Mouse (Mus musculus): ENCODE measurements at regions not wholly inside any gene's neighbourhood (a gene's known extent, or its start where the extent isn't known, plus 50 kb on each side); places are given as distances from the start of the nearest gene placed in this dataset.

GRCm38 (mm10) chr14:45850588-45850987 lies 192.6 kb upstream of the Ddhd1 start:
- DNase-seq (ENCODE audit: low read depth in 3 of 3, low spot score in 3 of 3) (no peak), ATAC-seq (ENCODE audit: insufficient read depth) (no peak)
- 53% methylated on average over 8 of the region's 8 CpGs for WGBS (ENCODE audit: insufficient replicate concordance)
- H3K36me3 ChIP-seq (replicated peaks; ENCODE audit: control insufficient read depth, insufficient read depth, low read depth) = no peaks in the 10 kb centered on the region
- H3K4me3 ChIP-seq (ENCODE audit: insufficient read depth in 1 of 2, low read depth in 2 of 2, low read length in 2 of 2) = no peak overlapping the region
- no peak overlapping the region for H3K27ac ChIP-seq
- no peak overlapping the region for H3K9ac ChIP-seq (replicated peaks)
- no peaks in the 10 kb centered on the region for H3K4me1 ChIP-seq (replicated peaks; ENCODE audit: control insufficient read depth in 2 of 2, insufficient read depth in 2 of 2, low read length in 1 of 2)
- TF ChIP-seq CTCF (IDR thresholded peaks at IDR 0.05; ENCODE audit: low read depth) = no peak
- TF ChIP-seq EP300 (IDR thresholded peaks at IDR 0.05; ENCODE audit: low read depth) = no peak
- H3K9me3 ChIP-seq (ENCODE audit: control insufficient read depth, low read length) = no peaks in the 10 kb centered on the region
- no peaks in the 10 kb centered on the region for H3K27me3 ChIP-seq (ENCODE audit: control insufficient read depth, insufficient read depth, low read length)
- no peak overlapping the region for H3K4me2 ChIP-seq (ENCODE audit: low read depth)

GRCm38 (mm10) chr14:45878428-45878827 lies 220.5 kb upstream of the Ddhd1 start:
- ATAC-seq (ENCODE audit: insufficient read depth) (no peak), DNase-seq (ENCODE audit: low read depth in 3 of 3, low spot score in 3 of 3) (no peak)
- Histone ChIP-seq H3K36me3 (replicated peaks; ENCODE audit: control insufficient read depth, insufficient read depth, low read depth) (no peaks in the 10 kb centered on the region), H3K4me1 (replicated peaks; ENCODE audit: control insufficient read depth in 2 of 2, insufficient read depth in 2 of 2, low read length in 1 of 2) (no peaks in the 10 kb centered on the region), H3K4me3 (ENCODE audit: insufficient read depth in 1 of 2, low read depth in 2 of 2, low read length in 2 of 2) (no peak overlapping the region), H3K9me3 (ENCODE audit: control insufficient read depth, low read length) (no peaks in the 10 kb centered on the region), H3K27ac (no peak overlapping the region), H3K9ac (replicated peaks) (no peak overlapping the region), H3K4me2 (ENCODE audit: low read depth) (no peak overlapping the region), H3K27me3 (ENCODE audit: control insufficient read depth, insufficient read depth, low read length) (no peaks in the 10 kb centered on the region)
- WGBS (ENCODE audit: insufficient replicate concordance) = 14% methylated on average over 9 of the region's 9 CpGs
- TF ChIP-seq CTCF (IDR thresholded peaks at IDR 0.05; ENCODE audit: low read depth) (peak; percentile 74), EP300 (IDR thresholded peaks at IDR 0.05; ENCODE audit: low read depth) (no peak)

DNA sequence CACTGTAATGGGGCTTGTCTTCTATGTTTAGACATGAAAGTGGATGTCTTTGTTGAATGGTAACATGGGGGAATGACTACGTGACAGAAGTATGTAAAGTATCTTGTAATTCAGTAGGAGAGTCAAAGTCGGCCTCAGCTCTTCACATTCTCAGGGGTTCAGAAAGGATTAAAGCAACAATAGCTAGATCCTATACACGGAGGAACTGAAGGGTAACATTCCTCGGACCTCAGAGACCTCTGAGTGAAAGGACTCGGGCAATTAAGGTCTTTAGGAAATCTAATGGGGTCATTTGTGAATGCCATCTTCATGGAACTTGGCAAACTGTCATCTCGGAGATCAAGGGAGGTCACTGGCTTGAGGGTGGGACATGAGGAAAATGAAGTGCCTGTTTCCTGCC lies 262.8 kb upstream of the Ddhd1 start:
- H3K4me1 ChIP-seq (replicated peaks; ENCODE audit: control insufficient read depth in 2 of 2, insufficient read depth in 2 of 2, low read length in 1 of 2) = no peaks in the 10 kb centered on the region
- no peak overlapping the region for H3K4me2 ChIP-seq (ENCODE audit: low read depth)
- no peaks in the 10 kb centered on the region for H3K27me3 ChIP-seq (ENCODE audit: control insufficient read depth, insufficient read depth, low read length)
- H3K27ac ChIP-seq = no peak overlapping the region
- no peak overlapping the region for H3K4me3 ChIP-seq (ENCODE audit: insufficient read depth in 1 of 2, low read depth in 2 of 2, low read length in 2 of 2)
- ATAC-seq (ENCODE audit: insufficient read depth) (no peak), DNase-seq (ENCODE audit: low read depth in 3 of 3, low spot score in 3 of 3) (no peak)
- WGBS (ENCODE audit: insufficient replicate concordance) = 38% methylated on average over 6 of the region's 6 CpGs
- no peak overlapping the region for H3K9ac ChIP-seq (replicated peaks)
- no peaks in the 10 kb centered on the region for H3K36me3 ChIP-seq (replicated peaks; ENCODE audit: control insufficient read depth, insufficient read depth, low read depth)
- no peak for TF ChIP-seq EP300 (IDR thresholded peaks at IDR 0.05; ENCODE audit: low read depth)
- no peaks in the 10 kb centered on the region for H3K9me3 ChIP-seq (ENCODE audit: control insufficient read depth, low read length)

- Histone ChIP-seq H3K4me2 (ENCODE audit: low read depth) (no peak overlapping the region), H3K9me3 (ENCODE audit: control insufficient read depth, low read length) (no peaks in the 10 kb centered on the region), H3K27me3 (ENCODE audit: control insufficient read depth, insufficient read depth, low read length) (no peaks in the 10 kb centered on the region), H3K27ac (no peak overlapping the region), H3K36me3 (replicated peaks; ENCODE audit: control insufficient read depth, insufficient read depth, low read depth) (no peaks in the 10 kb centered on the region), H3K9ac (replicated peaks) (no peak overlapping the region), H3K4me1 (replicated peaks; ENCODE audit: control insufficient read depth in 2 of 2, insufficient read depth in 2 of 2, low read length in 1 of 2) (no peaks in the 10 kb centered on the region), H3K4me3 (ENCODE audit: insufficient read depth in 1 of 2, low read depth in 2 of 2, low read length in 2 of 2) (no peak overlapping the region)
- DNase-seq (ENCODE audit: low read depth in 3 of 3, low spot score in 3 of 3) (no peak), ATAC-seq (ENCODE audit: insufficient read depth) (no peak)
- TF ChIP-seq CTCF (IDR thresholded peaks at IDR 0.05; ENCODE audit: low read depth) (no peak), EP300 (IDR thresholded peaks at IDR 0.05; ENCODE audit: low read depth) (no peak)
- 59% methylated on average over 2 of the region's 2 CpGs for WGBS (ENCODE audit: insufficient replicate concordance)
Observed at GRCm38 (mm10) chr14:45943581-45943980, 285.6 kb upstream of the Ddhd1 start.

GRCm38 (mm10) chr14:45944101-45944500 lies 286.2 kb upstream of the Ddhd1 start:
- 75% methylated on average over 5 of the region's 5 CpGs for WGBS (ENCODE audit: insufficient replicate concordance)
- Histone ChIP-seq H3K4me1 (replicated peaks; ENCODE audit: control insufficient read depth in 2 of 2, insufficient read depth in 2 of 2, low read length in 1 of 2) (no peaks in the 10 kb centered on the region), H3K9me3 (ENCODE audit: control insufficient read depth, low read length) (no peaks in the 10 kb centered on the region), H3K27me3 (ENCODE audit: control insufficient read depth, insufficient read depth, low read length) (no peaks in the 10 kb centered on the region), H3K36me3 (replicated peaks; ENCODE audit: control insufficient read depth, insufficient read depth, low read depth) (no peaks in the 10 kb centered on the region), H3K27ac (no peak overlapping the region), H3K9ac (replicated peaks) (no peak overlapping the region), H3K4me3 (ENCODE audit: insufficient read depth in 1 of 2, low read depth in 2 of 2, low read length in 2 of 2) (no peak overlapping the region), H3K4me2 (ENCODE audit: low read depth) (no peak overlapping the region)
- DNase-seq (ENCODE audit: low read depth in 3 of 3, low spot score in 3 of 3) (no peak), ATAC-seq (ENCODE audit: insufficient read depth) (no peak)
- TF ChIP-seq EP300 (IDR thresholded peaks at IDR 0.05; ENCODE audit: low read depth) (no peak), CTCF (IDR thresholded peaks at IDR 0.05; ENCODE audit: low read depth) (no peak)
